21 mouse cellular contexts compared by ENCODE assay signal in genomic region chr13:55448131-55448530, GRCm38 (mm10). TPM values are rescaled to one million over a fixed set of nuclear protein-coding genes. Genes with fewer than 3 reads are reported as not detected.
DNase-seq lines count a peak whose midpoint lies in the region; ATAC-seq and TF ChIP-seq lines count a peak whose summit lies in the region.
"Had no signal": no experiment of that assay in that cellular context is flagged by ENCODE, and none has a peak within 500 bp of the region (broad histone marks: within the 10 kb centered on the region; RNA-seq: fewer than 3 reads in every experiment).

No protein-coding gene starts in this region.

- no peak for TF ChIP-seq POLR2A in thymus, adult 2 months (IDR thresholded peaks at IDR 0.05; ENCODE audit: control insufficient read depth, extremely low read depth, insufficient read depth, low read length, poor library complexity)

- TF ChIP-seq CTCF in thymus, adult 2 months (IDR thresholded peaks at IDR 0.05; ENCODE audit: borderline replicate concordance, control insufficient read depth, extremely low read depth, insufficient read depth, low read length, poor library complexity): no peak

- peaks cover 18% of the 10 kb centered on the region for H3K4me1 ChIP-seq in hindbrain, embryonic 14.5 days (replicated peaks; ENCODE audit: control insufficient read depth, insufficient read depth, low read length)
- H3K4me1 ChIP-seq in hindbrain, embryonic 11.5 days (replicated peaks; ENCODE audit: control insufficient read depth, insufficient read depth, low read length): peaks cover 2% of the 10 kb centered on the region; the same call in 1 of the 2 replicates
- peaks cover 55% of the 10 kb centered on the region for H3K4me1 ChIP-seq in thymus, adult 2 months (replicated peaks; ENCODE audit: control insufficient read depth, insufficient read depth, low read length)
- peaks cover 37% of the 10 kb centered on the region for H3K4me1 ChIP-seq in embryonic facial prominence, embryonic 13.5 days

- no peak overlapping the region for H3K4me3 ChIP-seq in hindbrain, embryonic 14.5 days (replicated peaks; ENCODE audit: low read length)
- no peak overlapping the region for H3K4me3 ChIP-seq in hindbrain, embryonic 11.5 days (ENCODE audit: low read depth, low read length)
- 0 out of 2 replicates have a peak overlapping the region, but pooled peaks have one; percentile 19 for H3K4me3 ChIP-seq in thymus, adult 2 months (ENCODE audit: control insufficient read depth, insufficient read depth, low read length)
- no peak overlapping the region for H3K4me3 ChIP-seq in embryonic facial prominence, embryonic 13.5 days
- H3K4me3 ChIP-seq: embryonic facial prominence, embryonic 15.5 days; forebrain, embryonic 12.5 days; heart, embryonic 15.5 days; intestine, embryonic 15.5 days; myocyte had no signal

- WGBS in hindbrain, embryonic 14.5 days: 93% methylated on average over 5 of the region's 5 CpGs
- 94% methylated on average over 5 of the region's 5 CpGs for WGBS in hindbrain, embryonic 11.5 days
- 78% methylated on average over 5 of the region's 5 CpGs for WGBS in thymus, adult 2 months
- WGBS in embryonic facial prominence, embryonic 13.5 days: 82% methylated on average over 5 of the region's 5 CpGs

- no peaks in the 10 kb centered on the region for H3K27me3 ChIP-seq in hindbrain, embryonic 14.5 days (ENCODE audit: control insufficient read depth, insufficient read depth, low read length)
- H3K27me3 ChIP-seq in hindbrain, embryonic 11.5 days (ENCODE audit: control insufficient read depth, insufficient read depth, low read length): no peaks in the 10 kb centered on the region
- no peaks in the 10 kb centered on the region for H3K27me3 ChIP-seq in thymus, adult 2 months (ENCODE audit: control insufficient read depth, insufficient read depth, low read length)
- H3K27me3 ChIP-seq in embryonic facial prominence, embryonic 13.5 days: no peaks in the 10 kb centered on the region
- H3K27me3 ChIP-seq: embryonic facial prominence, embryonic 15.5 days; forebrain, embryonic 12.5 days; heart, embryonic 15.5 days; intestine, embryonic 15.5 days had no signal

- no peak for DNase-seq in hindbrain, embryonic 14.5 days (ENCODE audit: low spot score)
- DNase-seq in hindbrain, embryonic 11.5 days (ENCODE audit: low spot score): no peak
- no peak for DNase-seq in thymus, adult 2 months
- DNase-seq in thymus, postnatal 4 days: no peak
- DNase-seq in c-Kit-positive CD71-positive TER-119-positive erythroid progenitor cells, embryonic 14.5 days (ENCODE audit: low spot score): no peak
- no peak for DNase-seq in MN1 (ENCODE audit: low spot score)
- DNase-seq: kidney, adult 9 months; kidney, postnatal 25 days; left cerebral cortex, postnatal 4 days; midbrain, embryonic 14.5 days; right cerebral cortex, postnatal 25 days had no signal

- peaks cover 31% of the 10 kb centered on the region for H3K36me3 ChIP-seq in hindbrain, embryonic 14.5 days (replicated peaks; ENCODE audit: control insufficient read depth, insufficient read depth)
- peaks cover 8% of the 10 kb centered on the region; the same call in 1 of the 2 replicates for H3K36me3 ChIP-seq in hindbrain, embryonic 11.5 days (ENCODE audit: control insufficient read depth, insufficient read depth, low read length)
- H3K36me3 ChIP-seq in thymus, adult 2 months (ENCODE audit: control insufficient read depth, insufficient read depth, low read length): peaks cover 33% of the 10 kb centered on the region
- H3K36me3 ChIP-seq in embryonic facial prominence, embryonic 13.5 days: peaks cover 40% of the 10 kb centered on the region

- ATAC-seq in hindbrain, embryonic 14.5 days (ENCODE audit: low FRiP score): no peak
- no peak for ATAC-seq in hindbrain, embryonic 11.5 days (ENCODE audit: low FRiP score)
- no peak for ATAC-seq in embryonic facial prominence, embryonic 13.5 days (ENCODE audit: insufficient number of reproducible peaks, insufficient read depth, low FRiP score, low TSS enrichment, low read depth)
- ATAC-seq: intestine, embryonic 15.5 days; lung, postnatal 0 days had no signal

- peak overlapping the region; percentile 16; the same call in 1 of the 2 replicates for H3K9ac ChIP-seq in hindbrain, embryonic 14.5 days
- no peak overlapping the region for H3K9ac ChIP-seq in hindbrain, embryonic 11.5 days (ENCODE audit: low read depth, low read length)
- H3K9ac ChIP-seq in embryonic facial prominence, embryonic 13.5 days: peak overlapping the region; percentile 32; the same call in 1 of the 2 replicates
- H3K9ac ChIP-seq: embryonic facial prominence, embryonic 15.5 days; forebrain, embryonic 12.5 days; heart, embryonic 15.5 days; intestine, embryonic 15.5 days had no signal

- no peak overlapping the region for H3K27ac ChIP-seq in hindbrain, embryonic 14.5 days
- no peak overlapping the region for H3K27ac ChIP-seq in hindbrain, embryonic 11.5 days (ENCODE audit: low read depth, low read length)
- H3K27ac ChIP-seq in thymus, adult 2 months (ENCODE audit: control insufficient read depth, insufficient read depth, low read length): peak overlapping the region; percentile 88
- H3K27ac ChIP-seq in embryonic facial prominence, embryonic 13.5 days: no peak overlapping the region
- H3K27ac ChIP-seq: embryonic facial prominence, embryonic 15.5 days; forebrain, embryonic 12.5 days; heart, embryonic 15.5 days; hindbrain, embryonic 10.5 days; intestine, embryonic 15.5 days had no signal

- H3K9me3 ChIP-seq in hindbrain, embryonic 14.5 days (ENCODE audit: control insufficient read depth, low read length): no peaks in the 10 kb centered on the region
- no peaks in the 10 kb centered on the region for H3K9me3 ChIP-seq in hindbrain, embryonic 11.5 days (ENCODE audit: control insufficient read depth, low read length)
- H3K9me3 ChIP-seq in embryonic facial prominence, embryonic 13.5 days: no peaks in the 10 kb centered on the region
- H3K9me3 ChIP-seq: embryonic facial prominence, embryonic 15.5 days; forebrain, embryonic 12.5 days; heart, embryonic 15.5 days; hindbrain, embryonic 10.5 days; intestine, embryonic 15.5 days had no signal

- no peak overlapping the region for H3K4me2 ChIP-seq in hindbrain, embryonic 14.5 days (replicated peaks)
- H3K4me2 ChIP-seq in hindbrain, embryonic 11.5 days (replicated peaks; ENCODE audit: low read depth, low read length): no peak overlapping the region
- no peak overlapping the region for H3K4me2 ChIP-seq in embryonic facial prominence, embryonic 13.5 days
- H3K4me2 ChIP-seq: embryonic facial prominence, embryonic 15.5 days; forebrain, embryonic 12.5 days; heart, embryonic 15.5 days had no signal

RNA-seq across cellular contexts. Expression of gene Grk6, which starts 3.3 kb away (rescaled TPM):
- polyA plus RNA-seq in hindbrain, embryonic 14.5 days (2014; fragmentation: Nextera tagmentation; extraction: Ambion mirVana): 41.9 and 42.7 TPM in 2 replicates
- polyA plus RNA-seq in hindbrain, embryonic 11.5 days (2014; fragmentation: Nextera tagmentation; extraction: Ambion mirVana): 37.6 and 52.3 TPM in 2 replicates
- polyA plus RNA-seq in thymus, adult 2 months (2012; rRNA removed): 228 and 238 TPM in 2 replicates
- polyA plus RNA-seq in embryonic facial prominence, embryonic 13.5 days (2015; fragmentation: Nextera tagmentation; extraction: Ambion mirVana): 36.4 and 45.3 TPM in 2 replicates

RNA-seq across cellular contexts. Expression of gene Prr7, which starts 15.9 kb away (rescaled TPM):
- 6.3 and 8.9 TPM in 2 replicates for polyA plus RNA-seq in hindbrain, embryonic 14.5 days (2014; fragmentation: Nextera tagmentation; extraction: Ambion mirVana)
- 2.4 and 2.5 TPM in 2 replicates for polyA plus RNA-seq in hindbrain, embryonic 11.5 days (2014; fragmentation: Nextera tagmentation; extraction: Ambion mirVana)
- 33.8 and 52.2 TPM in 2 replicates for polyA plus RNA-seq in thymus, adult 2 months (2012; rRNA removed)
- polyA plus RNA-seq in embryonic facial prominence, embryonic 13.5 days (2015; fragmentation: Nextera tagmentation; extraction: Ambion mirVana): 0.96 and 1.2 TPM in 2 replicates

RNA-seq across cellular contexts. Expression of gene F12, which starts 21.5 kb away (rescaled TPM):
- 0.09 and 0.34 TPM in 2 replicates for polyA plus RNA-seq in hindbrain, embryonic 14.5 days (2014; fragmentation: Nextera tagmentation; extraction: Ambion mirVana)
- 0.28 TPM in 1 of 2 replicates, not detected in the other for polyA plus RNA-seq in hindbrain, embryonic 11.5 days (2014; fragmentation: Nextera tagmentation; extraction: Ambion mirVana)
- polyA plus RNA-seq in thymus, adult 2 months (2012; rRNA removed): 0.39 and 1.6 TPM in 2 replicates
- polyA plus RNA-seq in embryonic facial prominence, embryonic 13.5 days (2015; fragmentation: Nextera tagmentation; extraction: Ambion mirVana): 0.24 and 1.6 TPM in 2 replicates
- polyA plus RNA-seq: C2C12; forebrain, embryonic 12.5 days; lung, postnatal 0 days; midbrain, embryonic 14.5 days; myocyte had no signal

RNA-seq across cellular contexts. Expression of gene Pfn3, which starts 33.1 kb away (rescaled TPM):
- polyA plus RNA-seq in hindbrain, embryonic 14.5 days (2014; fragmentation: Nextera tagmentation; extraction: Ambion mirVana): 0.81 and 1.5 TPM in 2 replicates
- polyA plus RNA-seq in hindbrain, embryonic 11.5 days (2014; fragmentation: Nextera tagmentation; extraction: Ambion mirVana): not detected in 2 replicates
- polyA plus RNA-seq in thymus, adult 2 months (2012; rRNA removed): not detected in 2 replicates
- polyA plus RNA-seq in embryonic facial prominence, embryonic 13.5 days (2015; fragmentation: Nextera tagmentation; extraction: Ambion mirVana): not detected in 2 replicates
- polyA plus RNA-seq: C2C12; embryonic facial prominence, embryonic 15.5 days; forebrain, embryonic 12.5 days; heart, embryonic 15.5 days; hindbrain, embryonic 10.5 days; intestine, embryonic 15.5 days; liver, adult 2 months; lung, postnatal 0 days; midbrain, embryonic 14.5 days; myocyte had no signal

RNA-seq across cellular contexts. Expression of gene Dbn1, which starts 39.8 kb away (rescaled TPM):
- 406 and 416 TPM in 2 replicates for polyA plus RNA-seq in hindbrain, embryonic 14.5 days (2014; fragmentation: Nextera tagmentation; extraction: Ambion mirVana)
- 277 and 314 TPM in 2 replicates for polyA plus RNA-seq in hindbrain, embryonic 11.5 days (2014; fragmentation: Nextera tagmentation; extraction: Ambion mirVana)
- 7.8 and 9.8 TPM in 2 replicates for polyA plus RNA-seq in thymus, adult 2 months (2012; rRNA removed)
- polyA plus RNA-seq in embryonic facial prominence, embryonic 13.5 days (2015; fragmentation: Nextera tagmentation; extraction: Ambion mirVana): 275 and 276 TPM in 2 replicates
